Mouse (Mus musculus) adrenal gland, adult 8-10 months (tissue): ENCODE measurements around the gene Brinp1. TPM values are rescaled to one million over a fixed set of nuclear protein-coding genes. Genes with fewer than 3 reads are reported as not detected.
"Not testable (repeated sequence)": the region's sequence is repeated elsewhere in the genome, so short reads cannot be mapped to it uniquely, and the experiment has no call there.

Experiments used
- DNase-seq: peaks from one replicate; pipeline ENCODE4 v3.0.0; 2022
- total RNA-seq, 4 experiments: library from RNA; stranded (reverse); gene quantifications; 2 replicates each; pipeline ENCODE4 v1.2.4; 2022

Gene Brinp1
- 1 to 10 TPM; 2.3 to 2.7 (median 2.4) TPM for total RNA-seq

DNA sequence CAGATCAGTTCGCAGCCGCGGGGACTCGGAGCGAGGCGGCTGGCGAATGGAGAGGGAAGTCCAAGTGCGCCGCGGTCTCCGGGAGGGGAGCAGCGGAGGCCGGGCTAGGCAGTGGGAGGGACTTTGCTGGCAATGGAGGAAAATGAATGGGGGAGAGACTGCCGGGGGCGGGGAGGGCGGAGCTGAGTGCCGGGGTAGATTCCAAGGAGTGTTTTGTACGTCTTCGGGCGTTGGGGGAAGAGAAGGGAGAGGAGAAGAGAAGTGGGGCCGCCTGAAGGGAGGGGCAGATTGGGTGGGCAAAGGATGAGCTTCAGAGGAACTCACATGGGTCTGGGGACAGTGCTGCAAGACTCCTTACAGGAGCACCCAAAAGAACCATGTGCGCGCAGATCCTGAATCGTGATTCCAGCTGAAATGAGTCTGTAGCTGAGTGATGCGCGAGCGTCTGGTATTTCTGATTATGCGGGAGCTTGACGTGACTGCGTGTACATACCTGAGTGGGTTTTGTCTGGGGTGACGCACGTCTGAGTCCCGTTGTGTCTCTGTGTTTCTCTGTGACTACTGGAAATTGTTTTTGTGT lies at the start of gene Brinp1:
Brinp1 (minus strand) TSS at position 76 of the 580 bp plus-strand sequence.
- DNase-seq = peak; percentile 21

DNA sequence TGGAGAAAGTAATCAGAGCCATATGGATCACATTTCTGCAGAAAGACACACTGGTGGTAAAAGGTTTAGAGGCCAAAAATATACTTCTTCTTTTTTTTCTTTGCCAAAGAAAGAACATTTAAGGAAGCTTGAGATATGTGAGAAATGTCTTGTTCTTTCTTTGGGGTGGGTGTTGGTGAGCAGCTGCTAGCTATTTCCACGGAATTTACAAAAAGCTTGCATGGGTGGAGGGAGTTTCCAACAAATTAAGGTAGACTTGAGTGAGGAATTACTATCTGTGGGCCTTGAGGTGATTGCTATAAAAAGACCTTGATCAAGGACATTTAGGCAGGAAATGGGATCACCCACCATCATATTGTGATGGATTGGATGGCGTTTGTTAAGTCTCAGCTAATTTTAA lies 3.1 kb upstream of the Brinp1 start:
- no peak for DNase-seq

DNA sequence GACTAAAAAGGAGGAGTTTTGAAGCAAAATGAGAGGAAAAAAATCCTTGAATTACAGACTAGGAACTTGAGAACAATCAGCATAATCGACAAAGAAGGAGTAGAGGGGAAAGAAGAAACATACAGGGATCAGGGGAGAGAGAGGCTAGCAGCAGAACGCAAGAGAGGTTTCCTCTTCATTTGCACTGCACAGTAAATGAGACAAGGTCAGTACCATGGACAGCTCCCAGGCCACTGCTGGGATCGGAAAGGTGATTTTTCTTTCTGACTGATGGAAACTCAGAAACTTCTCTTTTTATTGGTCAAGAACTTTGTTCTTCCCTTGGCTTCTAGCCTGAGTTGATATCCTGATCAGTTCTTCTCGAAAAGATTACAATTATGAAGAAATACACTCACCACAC lies 1.4 kb upstream of the Brinp1 start:
- peak; percentile 1 for DNase-seq

DNA sequence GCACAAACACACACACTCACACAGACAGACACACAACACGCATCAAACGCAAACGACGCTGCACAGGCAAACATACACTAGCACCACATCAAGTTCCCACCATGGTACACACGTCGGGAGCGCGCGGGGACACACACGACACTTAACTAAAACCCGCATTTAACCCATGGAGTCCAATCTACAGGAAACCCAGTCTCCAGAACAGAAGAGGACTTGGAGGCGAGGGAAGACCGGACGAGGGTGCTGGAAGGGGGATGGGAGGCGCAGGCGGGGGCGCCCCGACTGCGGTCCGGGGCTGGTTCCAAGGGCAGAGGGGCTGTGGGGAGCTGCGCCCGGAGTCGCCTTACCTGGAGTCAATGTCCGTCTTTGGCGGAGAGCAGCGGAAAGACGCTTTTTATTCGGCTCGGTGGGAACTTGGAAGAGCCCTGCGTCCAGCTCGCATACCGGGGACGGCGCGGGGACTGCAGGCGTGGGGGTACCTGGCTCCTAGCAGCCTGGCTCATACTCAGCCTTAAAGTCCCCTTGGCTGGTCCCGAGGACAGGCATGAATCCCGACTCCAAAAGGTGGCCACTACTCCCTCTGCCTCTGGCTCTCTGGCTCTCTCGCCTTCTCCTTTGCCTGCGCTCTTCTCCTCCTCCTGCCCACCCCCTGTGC lies 403 bp downstream of the Brinp1 start:
- DNase-seq = no peak

DNA sequence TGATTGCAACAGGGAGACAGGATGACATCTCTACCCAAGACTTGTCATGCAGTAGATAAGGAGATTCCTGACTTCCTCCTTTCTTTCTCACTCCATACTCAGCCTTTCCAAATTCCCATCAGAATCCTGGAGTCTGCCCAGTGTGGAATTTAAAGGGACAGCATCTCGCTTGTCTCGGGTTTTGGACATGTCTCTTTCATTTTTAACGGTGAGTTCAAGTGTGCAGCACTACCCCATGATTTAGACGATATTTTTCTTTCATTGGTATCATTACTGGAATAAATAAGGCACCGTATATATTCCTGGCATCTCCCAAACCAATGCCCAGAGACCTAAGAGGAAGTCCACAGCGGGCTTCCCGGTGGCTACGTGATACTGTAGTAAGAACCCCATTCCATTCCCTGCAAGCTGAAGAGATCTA lies 1.1 kb downstream of the Brinp1 start:
- DNase-seq = no peak

DNA sequence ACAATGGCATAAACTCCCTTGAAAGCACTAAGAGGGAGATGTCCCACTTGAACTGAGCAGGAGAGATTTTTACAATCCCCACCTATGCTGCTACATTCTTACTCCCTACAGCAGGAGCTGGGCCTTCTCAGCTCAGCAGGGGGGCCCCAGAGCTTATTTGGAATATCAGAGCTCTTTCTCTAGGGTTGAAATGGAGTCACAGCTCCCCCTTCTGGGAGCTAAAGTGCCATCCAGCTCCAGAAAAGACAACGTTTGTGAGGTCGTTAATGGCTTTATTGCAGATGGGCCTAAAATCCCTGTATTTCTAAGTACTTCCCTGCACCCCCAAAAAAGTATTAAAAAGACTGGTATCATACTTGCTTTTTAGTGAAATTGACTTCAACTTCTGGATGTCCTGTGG lies 3.6 kb downstream of the Brinp1 start:
- no peak for DNase-seq

DNA sequence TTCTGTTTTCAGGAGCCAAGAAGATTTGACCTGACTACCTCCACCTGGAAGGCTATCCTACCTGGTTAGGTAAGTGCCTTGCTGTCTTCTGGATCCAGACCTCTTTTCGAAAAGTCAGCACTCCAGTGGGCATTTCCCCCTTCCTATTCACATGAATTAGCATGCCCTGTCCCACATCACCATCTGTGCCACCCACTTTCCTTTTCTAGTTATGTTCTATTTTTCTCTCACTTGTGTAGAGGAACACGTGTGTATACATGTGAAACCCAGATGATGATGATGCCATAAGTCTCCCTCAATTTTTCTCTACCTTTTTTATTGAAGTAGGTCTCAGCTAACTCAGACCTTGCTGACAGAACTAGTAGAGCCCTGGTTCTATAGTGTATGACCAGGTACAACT lies 11.3 kb downstream of the Brinp1 start:
- no peak for DNase-seq

DNA sequence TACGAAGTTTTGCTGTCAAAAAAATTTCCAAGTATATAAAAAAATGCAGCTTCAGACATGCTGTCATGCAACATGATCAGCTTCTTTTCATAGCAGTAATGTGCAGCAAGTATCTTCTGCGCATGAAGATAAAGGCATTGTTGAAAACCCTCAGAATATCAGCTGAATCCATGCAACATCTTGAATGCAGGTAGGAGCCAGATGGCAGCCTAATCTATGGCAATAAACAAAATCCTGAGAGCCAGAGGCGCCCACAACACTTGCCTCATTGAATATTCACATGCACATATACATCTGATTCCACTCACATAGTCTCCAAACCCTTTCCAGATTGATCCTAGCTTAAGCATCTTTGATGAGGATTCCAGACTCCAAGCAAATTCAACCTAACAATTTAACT lies 24.2 kb downstream of the Brinp1 start:
- DNase-seq = no peak

DNA sequence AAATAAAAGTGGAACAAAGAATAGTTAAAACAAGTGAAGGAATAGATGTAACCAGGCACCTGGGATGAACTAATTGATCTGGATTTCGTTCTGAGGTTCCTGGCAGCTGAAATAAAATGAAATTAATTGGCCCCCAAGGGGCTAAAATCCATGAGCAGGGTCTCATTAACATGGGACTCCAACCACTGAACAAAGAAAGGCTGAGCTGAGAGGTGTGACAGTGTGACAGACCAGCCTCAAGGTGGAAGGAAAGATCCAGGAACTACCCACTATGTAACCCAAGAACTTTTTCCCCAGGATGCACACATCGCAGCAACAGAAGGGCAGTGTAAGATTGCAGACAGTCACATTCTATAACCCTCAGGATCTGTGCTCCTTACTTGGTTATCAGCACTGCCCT lies 28.1 kb downstream of the Brinp1 start:
- DNase-seq = no peak

DNA sequence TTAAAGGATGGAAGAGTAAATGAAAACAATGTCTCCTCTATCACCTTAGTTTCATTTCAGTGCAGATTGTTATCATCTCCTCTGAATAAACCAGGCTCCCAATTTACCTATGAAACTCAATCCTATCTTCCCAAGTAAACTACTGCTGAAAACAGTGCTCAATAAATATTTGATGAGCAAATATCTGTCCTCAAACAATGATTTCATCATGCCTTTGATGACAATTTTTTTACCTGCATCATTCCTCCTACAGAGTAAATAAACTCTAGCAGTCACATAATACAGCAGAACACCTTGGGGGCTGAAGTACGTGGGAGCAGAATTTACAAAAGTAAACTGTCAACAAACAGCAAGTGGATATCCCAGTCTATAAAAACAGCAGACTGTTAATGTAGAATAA lies 31.3 kb downstream of the Brinp1 start:
- DNase-seq = no peak

DNA sequence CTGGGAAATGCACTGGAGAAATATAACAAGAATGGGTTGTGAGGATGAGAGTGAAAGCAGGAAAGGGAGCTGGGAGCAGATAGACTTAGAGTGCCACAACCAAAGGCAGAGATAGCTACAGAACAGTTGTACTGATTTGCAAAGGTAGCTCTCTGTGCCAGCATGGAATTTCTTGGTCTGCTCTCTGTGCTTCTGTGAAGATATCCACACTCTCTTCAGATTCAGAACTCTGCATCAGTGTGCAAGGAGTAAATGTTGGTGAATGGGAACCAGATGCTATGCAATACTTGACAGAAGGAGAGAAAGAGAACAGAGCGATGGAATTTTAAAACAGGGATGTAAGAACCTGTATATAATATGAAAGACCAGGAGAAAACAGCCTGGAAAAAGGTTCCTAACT lies 31.7 kb downstream of the Brinp1 start:
- no peak for DNase-seq

DNA sequence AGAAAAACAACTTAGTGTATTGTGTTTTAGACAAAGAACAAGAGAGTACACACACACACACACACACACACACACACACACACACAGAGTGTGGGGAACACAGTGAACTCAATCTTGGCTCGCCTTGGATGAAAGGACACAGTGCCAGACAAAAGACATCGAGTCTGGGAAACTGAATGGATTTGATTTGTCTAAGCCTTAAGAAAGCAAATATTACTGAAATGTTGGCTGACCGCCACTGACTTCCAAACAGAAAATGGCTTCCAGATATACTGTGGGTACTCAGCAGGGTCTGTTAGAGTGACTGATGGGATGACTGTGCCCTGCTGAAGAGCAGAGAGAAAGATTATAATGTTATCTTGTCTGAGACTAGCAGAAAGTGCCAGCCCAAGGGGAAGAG lies 34.1 kb downstream of the Brinp1 start:
- DNase-seq = no peak

DNA sequence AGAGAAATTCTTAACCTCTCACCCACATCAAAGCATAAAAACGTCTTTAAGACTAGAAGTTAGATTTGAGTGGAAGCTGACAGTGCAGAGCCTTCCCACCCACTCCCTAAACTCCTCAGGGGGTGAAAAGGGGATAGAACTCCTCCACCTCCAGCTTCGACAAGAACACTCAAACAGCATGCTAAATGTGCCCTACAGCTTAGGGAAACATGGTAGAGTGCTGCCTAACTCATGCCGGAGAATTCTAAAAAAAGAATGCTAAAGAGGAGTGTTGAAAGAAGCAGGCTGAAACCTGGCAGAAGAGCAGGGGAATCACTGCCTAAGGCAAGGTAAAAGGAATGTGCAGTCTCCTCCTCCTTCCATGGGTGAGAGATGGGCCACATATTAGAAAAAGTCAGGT lies 43.3 kb downstream of the Brinp1 start:
- no peak for DNase-seq

DNA sequence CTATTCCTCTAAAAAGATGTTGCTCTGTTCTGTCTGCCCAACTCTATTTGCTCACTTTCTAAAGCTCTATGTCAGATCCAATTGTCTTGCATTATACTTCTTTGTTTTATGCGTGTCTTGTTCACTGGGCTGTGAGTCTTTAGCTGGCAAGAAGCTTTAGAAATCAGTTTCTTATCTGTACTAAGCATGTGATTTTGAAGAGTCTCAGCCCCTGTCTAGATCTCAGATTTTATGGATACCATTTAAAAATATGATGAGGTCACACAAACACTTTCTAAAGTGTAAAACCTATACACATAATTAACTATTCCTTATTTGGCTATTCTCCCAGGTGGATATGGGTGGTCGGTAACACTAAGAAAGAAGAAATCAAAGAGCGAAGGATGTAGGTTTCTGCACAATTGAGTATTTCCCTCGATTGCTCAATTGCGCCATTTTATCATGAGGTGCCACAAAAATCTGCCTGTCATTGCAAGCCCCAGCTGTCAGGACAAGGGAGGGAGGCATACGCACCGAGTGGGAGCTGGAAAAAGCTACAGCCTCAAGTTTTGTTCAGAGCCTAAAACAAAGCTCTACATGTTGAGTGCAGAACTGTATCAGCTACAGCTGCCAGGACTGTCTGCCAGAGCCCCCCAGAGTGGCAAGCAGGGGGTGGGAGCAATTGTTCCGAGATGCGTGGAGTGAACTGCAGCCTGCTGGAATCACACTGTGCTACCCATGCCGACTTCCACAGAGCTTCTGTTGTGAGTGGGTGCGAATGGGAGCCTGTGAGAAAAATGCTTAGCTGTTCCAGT lies 47.6 kb downstream of the Brinp1 start:
- no peak for DNase-seq

DNA sequence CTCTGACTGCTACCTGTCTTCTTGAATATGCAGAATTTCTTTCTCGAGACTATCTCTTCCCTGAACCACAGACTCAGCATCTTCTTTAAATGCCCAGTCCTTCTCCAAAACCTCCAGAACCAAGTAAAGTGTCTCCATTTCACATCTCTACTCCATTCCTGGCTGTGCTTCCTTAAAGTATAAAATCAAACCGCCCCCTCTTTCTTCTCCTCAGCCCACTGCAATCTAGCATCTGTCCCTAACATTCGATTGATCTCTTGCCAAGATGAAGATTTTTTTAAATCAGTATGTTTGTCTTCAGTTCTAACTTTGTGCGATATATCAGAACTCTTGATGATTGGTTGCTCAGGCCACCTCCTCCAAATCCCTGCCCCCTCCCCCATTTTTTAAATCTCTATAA lies 63.7 kb downstream of the Brinp1 start:
- no peak for DNase-seq

DNA sequence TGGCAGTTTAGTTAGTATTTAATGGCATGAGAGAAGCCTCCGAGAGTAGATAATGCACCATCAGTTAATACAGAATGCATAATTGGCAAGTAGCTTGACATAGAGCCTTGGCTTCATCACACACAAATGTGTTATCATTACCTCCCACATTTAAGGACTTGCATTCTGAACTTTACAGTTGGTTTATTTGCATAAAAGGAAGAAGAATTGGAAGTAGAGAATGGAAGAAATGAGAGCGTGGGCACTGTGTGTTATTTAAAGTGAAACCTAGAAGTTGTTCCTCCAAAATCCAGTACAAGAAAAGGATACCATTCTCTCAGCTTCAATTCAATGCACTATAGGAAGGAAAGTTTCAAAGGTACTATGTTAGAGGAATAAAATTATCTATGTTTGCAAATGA lies 67.9 kb downstream of the Brinp1 start:
- DNase-seq = no peak

DNA sequence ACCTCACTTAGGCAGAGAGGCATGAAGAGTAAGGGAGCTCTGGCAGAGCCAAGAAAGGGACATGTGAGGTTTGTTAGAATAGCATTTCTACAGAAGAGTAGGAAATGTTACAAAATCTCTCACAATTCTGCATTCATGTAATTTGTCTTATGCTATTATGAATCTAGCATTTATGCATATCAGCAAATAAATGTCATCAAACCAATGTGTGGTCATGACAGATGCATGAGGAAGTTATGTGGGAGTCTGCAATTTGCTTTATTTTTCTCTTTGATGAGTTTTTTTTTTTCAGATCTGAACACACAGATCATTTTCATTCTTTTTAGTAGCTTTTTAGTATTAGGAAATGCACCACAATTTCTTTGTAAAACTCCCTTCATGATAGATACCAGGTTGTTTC lies 82.2 kb downstream of the Brinp1 start:
- no peak for DNase-seq

DNA sequence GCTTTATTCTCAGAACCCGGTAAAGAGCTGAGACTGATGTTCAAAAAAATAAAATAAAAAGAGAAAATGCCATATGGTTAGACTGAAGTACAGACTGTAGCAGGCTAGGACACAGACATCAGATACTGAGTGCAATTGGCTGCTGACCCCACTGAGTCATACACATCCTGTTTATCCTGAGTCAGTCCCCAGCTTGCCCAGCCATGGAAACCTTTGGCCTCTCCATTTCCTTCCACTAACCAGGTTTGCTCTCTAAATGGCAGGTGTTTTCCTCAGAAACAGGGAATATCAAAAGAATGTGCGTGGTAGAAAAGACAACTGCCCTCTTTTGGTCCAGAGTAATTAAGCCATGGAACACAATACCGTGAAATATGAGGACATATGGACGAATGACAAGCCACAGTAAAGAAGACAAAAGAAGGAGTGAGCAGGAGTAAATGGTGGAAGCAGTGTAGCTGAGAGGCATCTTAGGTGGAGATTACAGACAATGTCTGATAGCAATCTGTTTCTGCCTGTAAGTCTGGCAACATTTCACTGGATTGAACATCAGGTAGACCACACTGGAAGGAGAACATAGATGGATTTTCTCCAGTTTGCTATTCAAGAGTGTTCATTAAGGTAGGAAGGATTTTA lies 88.9 kb downstream of the Brinp1 start:
- no peak for DNase-seq

DNA sequence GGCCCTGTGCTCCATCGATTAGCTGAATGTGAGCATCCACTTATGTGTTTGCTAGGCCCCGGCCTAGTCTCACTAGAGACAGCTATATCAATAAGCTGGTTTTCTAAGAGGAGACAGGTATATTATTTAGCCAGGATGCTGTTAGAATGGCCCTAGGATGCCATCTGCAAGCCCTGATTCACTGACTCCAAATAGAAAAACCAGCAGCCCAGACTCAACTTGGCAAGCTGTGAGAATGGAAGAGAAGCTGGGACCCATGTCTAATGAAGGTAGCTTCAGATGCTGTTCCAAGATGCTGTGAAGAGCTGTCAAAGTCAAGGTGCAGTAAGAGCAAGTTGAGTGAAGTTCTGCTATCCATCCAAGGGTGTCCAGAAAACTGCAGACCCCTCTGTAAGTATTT lies 89.5 kb downstream of the Brinp1 start:
- DNase-seq = no peak

DNA sequence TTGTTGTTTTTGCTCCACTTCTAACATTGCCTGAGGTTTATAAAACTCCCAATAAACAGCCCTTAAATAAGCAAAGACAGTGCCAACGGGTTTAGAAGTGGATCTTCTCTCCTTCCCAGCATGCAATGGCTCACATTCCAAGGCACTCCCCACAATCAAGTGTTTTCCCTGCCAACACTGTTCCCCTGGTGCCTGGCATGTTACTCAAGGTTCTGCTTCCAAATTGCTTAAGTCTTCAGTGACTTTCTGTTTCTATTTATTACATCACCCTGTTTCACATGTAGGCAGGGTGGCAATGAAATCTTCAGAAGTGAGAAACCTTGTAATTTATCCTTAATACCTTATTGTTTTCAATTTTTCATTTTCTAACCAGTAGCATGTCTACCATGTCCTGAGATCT lies 97.3 kb downstream of the Brinp1 start:
- DNase-seq = peak; percentile 3

DNA sequence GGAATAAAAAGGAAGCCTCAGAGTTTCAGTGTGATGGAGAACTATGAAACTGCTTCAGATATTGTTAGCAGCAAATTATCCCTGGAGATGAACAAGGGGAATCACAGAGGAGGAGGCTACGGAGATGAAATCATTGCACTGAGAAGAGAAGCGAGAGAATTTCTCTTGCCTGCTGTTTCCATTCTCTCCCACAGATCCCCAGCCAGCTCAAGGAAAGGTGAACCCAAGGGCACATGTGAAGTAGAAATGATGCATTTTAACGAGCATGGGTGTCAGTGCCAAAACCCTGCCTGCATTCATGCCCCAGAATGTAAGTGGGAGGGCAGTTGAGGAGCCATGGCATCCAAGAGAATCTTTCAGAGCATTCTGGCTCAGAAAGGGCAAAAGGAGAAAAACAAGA lies 104.5 kb downstream of the Brinp1 start:
- DNase-seq = no peak

DNA sequence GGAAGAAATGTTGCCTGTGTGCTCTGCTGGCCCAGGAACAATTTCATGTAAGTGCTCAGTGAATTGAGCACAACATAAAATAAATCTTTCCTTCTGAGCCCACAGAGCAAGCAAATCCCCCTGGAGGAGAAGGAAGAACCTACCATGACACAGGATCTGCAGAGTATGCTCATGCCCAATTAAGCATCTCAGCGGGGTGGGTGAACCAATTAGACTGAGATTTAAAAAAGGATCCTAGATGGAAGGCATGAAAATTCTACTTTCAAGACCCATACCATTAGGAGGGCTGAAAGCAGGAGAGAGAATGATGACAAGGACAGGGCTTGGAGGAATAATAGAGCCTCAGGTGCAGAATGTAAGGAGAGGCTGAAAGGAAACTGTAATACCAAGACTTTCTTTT lies 107.2 kb downstream of the Brinp1 start:
- no peak for DNase-seq

DNA sequence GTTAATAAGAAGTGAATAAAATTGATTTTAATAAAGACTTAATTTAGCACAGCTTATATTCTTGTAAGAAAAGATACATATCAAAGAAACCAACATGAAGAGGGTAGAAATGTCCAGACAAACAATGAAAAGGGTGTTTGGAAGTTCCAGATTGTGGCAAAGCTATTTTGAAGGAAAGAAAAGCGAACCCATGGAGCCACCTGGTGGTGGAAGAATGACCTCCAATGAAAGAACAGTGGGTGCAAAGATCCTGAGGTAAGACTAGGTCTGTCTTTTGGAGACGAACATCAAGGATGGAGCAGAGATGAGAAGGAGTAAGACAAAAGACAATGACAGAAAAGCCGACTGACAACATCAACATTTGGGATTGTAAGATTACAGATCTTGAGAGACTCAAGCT lies 108.2 kb downstream of the Brinp1 start:
- DNase-seq = no peak

DNA sequence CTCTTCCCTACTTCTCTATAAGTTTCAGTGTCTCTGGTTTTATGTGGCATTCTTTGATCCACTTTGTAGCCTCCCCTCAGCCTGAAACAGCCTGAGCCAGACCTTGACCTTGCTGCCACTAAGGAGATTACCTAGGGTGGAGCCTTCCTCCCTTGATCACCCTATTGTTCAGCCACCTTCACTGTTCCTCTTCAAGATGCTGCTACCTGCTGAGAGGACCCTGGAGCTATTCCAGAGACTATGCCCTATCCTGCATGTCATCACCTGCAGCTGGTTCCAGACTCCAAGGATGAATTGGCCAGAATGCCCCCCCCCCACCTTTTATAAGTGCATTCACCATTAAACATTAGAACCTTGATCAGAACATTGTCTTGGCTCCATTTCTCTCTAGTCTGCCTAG lies 140.2 kb downstream of the Brinp1 start:
- DNase-seq = not testable (repeated sequence)
